Mouse (Mus musculus) bone marrow, adult 2 months (tissue): ENCODE measurements around the gene Samhd1.

ENCODE experiments used
- CTCF ChIP-seq: fragments of 200-500 bp; IDR thresholded peaks from 2 replicates; pipeline ENCODE4 v1.5.1; 2011; ENCODE audit warnings: low read length, control low read depth; ENCODE audit not compliant: control insufficient read depth, insufficient read depth
- POLR2A ChIP-seq: fragments of 200-500 bp; IDR thresholded peaks from 2 replicates; pipeline ENCODE4 v1.6.1; 2011; ENCODE audit warnings: low read depth, mild to moderate bottlenecking, control low read depth, low read length, borderline replicate concordance; ENCODE audit not compliant: control insufficient read depth

GRCm38 (mm10) chr2:157060037-157060436, 75.0 kb downstream of the Samhd1 start:
- TF ChIP-seq CTCF (no peak), POLR2A (no peak)
